Mouse (Mus musculus) forebrain, embryonic 12.5 days (tissue): ENCODE data around the gene Klhl42. TPM values are rescaled to one million over a fixed set of nuclear protein-coding genes. Genes with fewer than 3 reads are reported as not detected.

Experiments
- ATAC-seq: fragments of 200-750 bp; cut with Nextera tagmentation; 2 replicates; pipeline ENCODE4 v1.8.0; 2017; ENCODE audit warnings: moderate TSS enrichment; ENCODE audit not compliant: low FRiP score
- H3K27ac ChIP-seq: fragments of 300-500 bp; sonication (generic); 2 replicates; pipeline ENCODE4 v1.5.1; 2016; ENCODE audit warnings: mild to moderate bottlenecking
- H3K27me3 ChIP-seq: fragments of 300-500 bp; sonication (generic); 2 replicates; pipeline ENCODE4 v1.6.1; 2016; ENCODE audit warnings: mild to moderate bottlenecking
- H3K36me3 ChIP-seq: fragments of 300-500 bp; sonication (generic); replicated peaks from 2 replicates; pipeline ENCODE4 v1.6.1; 2016; ENCODE audit warnings: mild to moderate bottlenecking
- H3K4me1 ChIP-seq: fragments of 300-500 bp; sonication (generic); 2 replicates; pipeline ENCODE4 v1.6.1; 2016
- H3K4me2 ChIP-seq: fragments of 300-500 bp; sonication (generic); 2 replicates; pipeline ENCODE4 v1.6.1; 2016; ENCODE audit warnings: mild to moderate bottlenecking, moderate library complexity
- H3K4me3 ChIP-seq: fragments of 300-500 bp; sonication (generic); replicated peaks from 2 replicates; pipeline ENCODE4 v1.5.1; 2016; ENCODE audit warnings: mild to moderate bottlenecking
- H3K9ac ChIP-seq: fragments of 300-500 bp; sonication (generic); 2 replicates; pipeline ENCODE4 v1.6.1; 2016; ENCODE audit warnings: mild to moderate bottlenecking
- H3K9me3 ChIP-seq: fragments of 300-500 bp; sonication (generic); 2 replicates; pipeline ENCODE4 v1.6.1; 2016
- WGBS: fragments of 180-500 bp; shearing (Covaris S2); methylation state at CpG from one replicate; pipeline ENCODE4 v1.1.7; 2016; 5-methylcytosine and 5-hydroxymethylcytosine counted together
- polyA plus RNA-seq: library from polyadenylated mRNA; unstranded; fragments of >200 nt; fragmentation: Nextera tagmentation; extraction: Ambion mirVana; gene quantifications from 2 replicates; pipeline ENCODE4 v1.2.1, GENCODE M21; 2016

The Klhl42 gene
- polyA plus RNA-seq, 1 experiment from 2014 or later, result 6.7 TPM

- WGBS, result 55% methylated on average over 6 of the region's 6 CpGs
These were observed 30.1 kb downstream of the Klhl42 start for GRCm38 (mm10) chr6:147121320-147121719.

GRCm38 (mm10) chr6:147127239-147127638 lies 36.1 kb downstream of the Klhl42 start:
- H3K27ac ChIP-seq, result no peak overlapping the region
- H3K4me1 ChIP-seq, result no peaks in the 10 kb centered on the region
- H3K4me2 ChIP-seq, result no peak overlapping the region
- ATAC-seq, result no peak
- H3K9me3 ChIP-seq, result no peaks in the 10 kb centered on the region
- no peaks in the 10 kb centered on the region for H3K36me3 ChIP-seq
- H3K9ac ChIP-seq, result no peak overlapping the region
- 92% methylated on average over 10 of the region's 10 CpGs for WGBS
- no peaks in the 10 kb centered on the region for H3K27me3 ChIP-seq
- no peak overlapping the region for H3K4me3 ChIP-seq

More at GRCm38 (mm10) chr6:147121320-147121719, 30.1 kb downstream of the Klhl42 start:
- Histone ChIP-seq H3K4me2 (no peak overlapping the region), H3K9ac (no peak overlapping the region), H3K27me3 (no peaks in the 10 kb centered on the region), H3K4me3 (no peak overlapping the region), H3K36me3 (no peaks in the 10 kb centered on the region), H3K27ac (no peak overlapping the region), H3K4me1 (no peaks in the 10 kb centered on the region), H3K9me3 (no peaks in the 10 kb centered on the region)
- ATAC-seq, result no peak

GRCm38 (mm10) chr6:147138260-147138659 lies 47.1 kb downstream of the Klhl42 start:
- Histone ChIP-seq H3K9me3 (0 out of 2 replicates have a peak, but pooled peaks cover 2% of the 10 kb centered on the region), H3K9ac (no peak overlapping the region), H3K36me3 (no peaks in the 10 kb centered on the region), H3K27me3 (no peaks in the 10 kb centered on the region), H3K4me2 (no peak overlapping the region), H3K27ac (no peak overlapping the region), H3K4me3 (no peak overlapping the region), H3K4me1 (no peaks in the 10 kb centered on the region)
- WGBS, result 87% methylated on average over 3 of the region's 3 CpGs
- ATAC-seq, result no peak

- H3K9ac ChIP-seq, result no peak overlapping the region
- no peak overlapping the region for H3K4me2 ChIP-seq
- H3K4me3 ChIP-seq, result no peak overlapping the region
- no peak overlapping the region for H3K27ac ChIP-seq
- no peaks in the 10 kb centered on the region for H3K27me3 ChIP-seq
- ATAC-seq, result no peak
- H3K9me3 ChIP-seq, result no peaks in the 10 kb centered on the region
- no peaks in the 10 kb centered on the region for H3K36me3 ChIP-seq
- H3K4me1 ChIP-seq, result peaks cover 4% of the 10 kb centered on the region; the same call in 1 of the 2 replicates
- 93% methylated on average over 7 of the region's 7 CpGs for WGBS
These were observed 49.5 kb downstream of the Klhl42 start for GRCm38 (mm10) chr6:147140600-147141154.

GRCm38 (mm10) chr6:147144664-147145063 lies 53.5 kb downstream of the Klhl42 start:
- no peak overlapping the region for H3K9ac ChIP-seq
- no peak overlapping the region for H3K4me2 ChIP-seq
- H3K9me3 ChIP-seq, result no peaks in the 10 kb centered on the region
- ATAC-seq, result no peak
- no peaks in the 10 kb centered on the region for H3K36me3 ChIP-seq
- no peak overlapping the region for H3K27ac ChIP-seq
- no peaks in the 10 kb centered on the region for H3K27me3 ChIP-seq
- peaks cover 4% of the 10 kb centered on the region; the same call in 1 of the 2 replicates for H3K4me1 ChIP-seq
- no peak overlapping the region for H3K4me3 ChIP-seq
- 89% methylated on average over 5 of the region's 5 CpGs for WGBS

GRCm38 (mm10) chr6:147145277-147145676 lies 54.1 kb downstream of the Klhl42 start:
- H3K4me1 ChIP-seq, result peaks cover 4% of the 10 kb centered on the region; the same call in 1 of the 2 replicates
- ATAC-seq, result peak; percentile 84
- no peak overlapping the region for H3K9ac ChIP-seq
- H3K27ac ChIP-seq, result no peak overlapping the region
- no peaks in the 10 kb centered on the region for H3K27me3 ChIP-seq
- no peak overlapping the region for H3K4me3 ChIP-seq
- no peak overlapping the region for H3K4me2 ChIP-seq
- no peaks in the 10 kb centered on the region for H3K36me3 ChIP-seq
- H3K9me3 ChIP-seq, result no peaks in the 10 kb centered on the region
- WGBS, result 33% methylated on average over 2 of the region's 2 CpGs

- WGBS, result 70% methylated on average over 10 of the region's 10 CpGs
- H3K27ac ChIP-seq, result no peak overlapping the region
- no peak overlapping the region for H3K4me2 ChIP-seq
- no peak for ATAC-seq
- H3K9ac ChIP-seq, result no peak overlapping the region
- H3K36me3 ChIP-seq, result no peaks in the 10 kb centered on the region
- H3K27me3 ChIP-seq, result no peaks in the 10 kb centered on the region
- peaks cover 4% of the 10 kb centered on the region; the same call in 1 of the 2 replicates for H3K4me1 ChIP-seq
- no peaks in the 10 kb centered on the region for H3K9me3 ChIP-seq
- H3K4me3 ChIP-seq, result no peak overlapping the region
These were observed 54.6 kb downstream of the Klhl42 start for GRCm38 (mm10) chr6:147145753-147146152.

GRCm38 (mm10) chr6:147151069-147151468 lies 59.9 kb downstream of the Klhl42 start:
- Histone ChIP-seq H3K9ac (no peak overlapping the region), H3K4me2 (no peak overlapping the region), H3K9me3 (no peaks in the 10 kb centered on the region), H3K4me1 (no peaks in the 10 kb centered on the region), H3K27me3 (no peaks in the 10 kb centered on the region), H3K27ac (no peak overlapping the region), H3K36me3 (no peaks in the 10 kb centered on the region), H3K4me3 (no peak overlapping the region)
- WGBS, result 84% methylated on average over 6 of the region's 6 CpGs
- ATAC-seq, result no peak

GRCm38 (mm10) chr6:147151839-147152238 lies 60.7 kb downstream of the Klhl42 start:
- H3K9ac ChIP-seq, result no peak overlapping the region
- no peaks in the 10 kb centered on the region for H3K36me3 ChIP-seq
- ATAC-seq, result no peak
- no peaks in the 10 kb centered on the region for H3K9me3 ChIP-seq
- H3K27me3 ChIP-seq, result no peaks in the 10 kb centered on the region
- H3K4me1 ChIP-seq, result no peaks in the 10 kb centered on the region
- H3K4me2 ChIP-seq, result no peak overlapping the region
- no peak overlapping the region for H3K4me3 ChIP-seq
- no peak overlapping the region for H3K27ac ChIP-seq

- H3K27me3 ChIP-seq, result no peaks in the 10 kb centered on the region
- 83% methylated on average over 7 of the region's 7 CpGs for WGBS
- no peak for ATAC-seq
- H3K9ac ChIP-seq, result no peak overlapping the region
- no peak overlapping the region for H3K4me2 ChIP-seq
- no peaks in the 10 kb centered on the region for H3K4me1 ChIP-seq
- no peak overlapping the region for H3K4me3 ChIP-seq
- H3K9me3 ChIP-seq, result no peaks in the 10 kb centered on the region
- H3K27ac ChIP-seq, result no peak overlapping the region
- no peaks in the 10 kb centered on the region for H3K36me3 ChIP-seq
These were observed 63.9 kb downstream of the Klhl42 start for GRCm38 (mm10) chr6:147155085-147155484.

GRCm38 (mm10) chr6:147161818-147162584 lies 70.8 kb downstream of the Klhl42 start:
- WGBS, result 70% methylated on average over 5 of the region's 5 CpGs

More at GRCm38 (mm10) chr6:147161818-147162584, 70.8 kb downstream of the Klhl42 start:
- Histone ChIP-seq H3K4me2 (no peak overlapping the region), H3K27ac (no peak overlapping the region), H3K36me3 (no peaks in the 10 kb centered on the region), H3K4me1 (no peaks in the 10 kb centered on the region), H3K9me3 (no peaks in the 10 kb centered on the region), H3K9ac (no peak overlapping the region), H3K27me3 (no peaks in the 10 kb centered on the region), H3K4me3 (no peak overlapping the region)
- ATAC-seq, result no peak
